Mouse (Mus musculus): Measurements from ENCODE around the gene Mast4.

The Mast4 gene

DNA sequence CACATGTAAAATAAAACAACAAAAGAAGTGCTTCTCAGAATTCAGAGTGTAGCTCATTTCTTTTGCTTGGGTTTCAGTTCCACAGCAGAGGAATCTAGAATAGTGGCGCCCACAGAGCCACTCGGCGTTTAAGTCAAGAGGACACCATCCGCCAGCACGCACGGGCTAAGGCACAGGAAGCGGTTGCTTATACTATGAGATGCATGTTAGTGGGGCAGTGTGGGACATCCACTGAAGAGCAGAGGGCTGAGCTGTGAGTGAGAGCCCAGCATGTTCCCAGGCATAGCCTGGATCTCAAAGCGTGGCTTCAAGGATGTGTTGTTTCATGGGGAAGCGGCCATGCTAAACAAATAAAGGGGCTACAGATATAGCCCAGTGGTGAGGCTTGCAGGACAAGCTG is 214.6 kb downstream of the Mast4 start:
- no peak for DNase-seq (ENCODE audit: low spot score)

DNA sequence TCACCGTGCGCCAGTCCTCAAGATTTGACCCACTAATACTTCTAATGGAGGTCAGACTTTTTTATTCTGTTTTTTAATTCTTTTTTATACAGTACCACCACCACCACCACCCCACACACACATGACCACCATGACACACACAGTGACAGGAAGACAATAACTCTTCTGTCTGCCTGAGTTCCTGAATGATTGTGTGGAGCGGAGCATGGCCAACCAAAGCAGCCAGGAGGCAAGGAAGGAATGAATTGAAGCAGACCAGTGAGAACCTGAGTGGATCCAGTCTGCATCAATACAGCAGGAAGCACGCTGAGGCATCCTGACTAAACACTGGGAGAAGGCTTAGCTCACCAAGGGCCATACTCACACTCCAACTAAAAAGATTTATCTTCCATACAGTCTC is 219.2 kb downstream of the Mast4 start:
- no peak for DNase-seq (ENCODE audit: low spot score)

DNA sequence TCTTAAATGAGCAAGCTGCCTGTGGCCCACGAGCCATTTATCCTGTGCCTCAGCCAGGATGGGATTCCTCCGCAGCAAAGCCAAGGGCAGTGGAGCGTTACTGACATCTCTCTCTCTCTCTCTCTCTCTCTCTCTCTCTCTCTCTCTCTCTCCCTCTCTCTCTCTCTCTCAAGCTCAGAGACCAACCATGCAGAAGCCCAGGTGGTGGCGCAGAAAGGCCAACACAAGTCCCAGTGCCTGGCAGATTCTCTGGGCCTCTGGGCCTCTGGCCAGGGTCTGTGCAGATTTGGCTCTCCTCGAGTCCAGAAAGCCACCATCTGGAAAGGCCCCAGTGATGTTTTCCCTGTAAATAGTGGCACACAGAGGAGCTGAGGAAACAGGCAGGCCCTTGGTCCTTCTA is 220.0 kb downstream of the Mast4 start:
- no peak for DNase-seq (ENCODE audit: low spot score)

DNA sequence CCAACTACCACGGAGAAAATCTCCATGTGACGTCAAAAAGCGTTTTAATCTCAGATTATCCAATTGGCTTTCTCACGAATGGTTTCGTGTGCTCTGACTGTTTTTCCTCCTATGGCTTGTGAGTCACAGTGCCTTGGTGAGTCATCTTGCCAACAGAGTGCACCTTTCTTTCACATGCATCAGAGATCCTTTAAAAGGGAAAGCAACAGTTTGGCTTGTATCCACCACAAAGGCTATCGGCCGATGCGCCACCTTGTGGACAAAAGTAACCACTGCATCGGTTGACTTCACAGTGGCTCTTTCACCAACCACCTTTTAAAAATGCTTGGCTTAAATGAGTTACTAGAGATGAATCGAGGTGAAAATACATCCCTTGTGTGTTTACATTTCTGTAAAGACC is 224.4 kb downstream of the Mast4 start:
- DNase-seq (ENCODE audit: low spot score), result peak; percentile 83

DNA sequence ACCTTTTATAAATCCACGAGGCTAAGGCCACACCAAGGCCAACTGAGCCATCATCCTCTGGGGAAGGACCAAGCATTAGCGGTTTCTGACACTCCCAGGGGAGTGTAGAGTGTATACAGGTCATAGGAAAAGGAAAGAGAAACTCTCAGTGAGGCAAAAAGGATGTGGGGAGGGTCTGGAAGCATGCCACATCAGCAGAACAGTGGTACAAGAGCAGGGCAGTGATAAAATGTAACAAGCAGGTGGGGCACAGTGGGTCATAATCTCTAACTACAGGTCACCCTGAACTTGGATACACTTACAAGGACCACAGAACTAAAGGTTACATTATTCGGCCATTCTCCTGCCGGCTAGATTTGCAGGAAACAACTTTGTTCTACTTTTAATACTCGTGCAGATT is 226.9 kb downstream of the Mast4 start:
- peak; percentile 55 for DNase-seq (ENCODE audit: low spot score)

DNA sequence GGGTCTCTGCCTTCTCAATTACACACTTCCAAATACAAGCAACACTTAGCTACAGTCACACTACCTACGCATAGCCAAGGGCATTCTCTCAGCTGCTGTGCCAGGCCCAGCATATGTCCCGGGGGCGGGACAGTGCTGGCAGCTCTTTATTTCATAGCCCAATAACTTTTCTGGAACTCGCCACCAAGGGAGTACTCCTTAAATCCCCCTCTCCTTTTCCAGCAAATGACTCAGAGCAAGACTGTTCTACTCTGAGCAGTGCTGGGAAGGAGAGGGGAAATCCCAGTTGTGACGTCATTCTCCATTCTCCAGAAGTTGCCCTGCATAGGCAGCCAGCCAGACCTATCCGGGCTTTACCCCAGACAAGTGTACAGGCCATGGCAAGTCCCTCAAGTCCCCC is 231.7 kb downstream of the Mast4 start:
- no peak for DNase-seq (ENCODE audit: low spot score)

DNA sequence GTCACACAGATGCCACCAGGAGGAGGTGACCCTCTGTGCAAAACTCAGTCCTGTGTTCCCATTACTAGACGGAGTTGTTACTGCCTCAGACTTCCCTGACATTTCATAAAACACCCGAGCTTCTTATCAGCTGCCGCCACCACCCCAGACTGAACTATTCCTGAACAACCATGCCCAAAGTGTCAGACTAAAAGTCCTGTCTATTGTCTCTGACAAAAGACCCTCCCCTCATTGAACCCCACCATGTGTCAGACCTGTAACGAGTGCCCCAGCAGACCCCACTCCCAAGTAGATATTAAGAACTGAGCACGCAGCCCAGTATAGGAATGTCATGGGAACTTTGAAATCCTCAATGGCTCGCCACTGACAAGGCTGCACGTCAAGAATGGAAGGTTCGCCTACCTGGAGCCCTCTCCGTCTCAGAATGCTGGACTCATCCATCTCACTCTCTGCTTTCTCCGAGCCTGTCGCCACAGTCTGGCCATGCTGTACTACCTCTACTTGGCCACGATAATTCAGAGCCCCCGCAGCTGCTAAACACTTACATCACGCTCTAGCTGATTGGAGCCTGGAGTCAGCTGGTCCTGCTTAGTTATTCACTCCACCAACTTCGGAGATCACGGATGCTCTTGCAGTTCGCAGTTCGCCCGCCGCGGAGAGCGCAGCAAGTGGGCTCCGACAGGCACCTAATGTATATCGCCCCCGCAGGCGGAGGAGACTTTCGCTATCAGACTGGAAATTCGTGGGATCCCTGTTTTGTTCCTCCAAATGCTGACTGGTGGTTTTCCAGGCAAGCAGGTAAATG is 237.7 kb downstream of the Mast4 start:
- peak; percentile 72 for DNase-seq (ENCODE audit: low spot score)

DNA sequence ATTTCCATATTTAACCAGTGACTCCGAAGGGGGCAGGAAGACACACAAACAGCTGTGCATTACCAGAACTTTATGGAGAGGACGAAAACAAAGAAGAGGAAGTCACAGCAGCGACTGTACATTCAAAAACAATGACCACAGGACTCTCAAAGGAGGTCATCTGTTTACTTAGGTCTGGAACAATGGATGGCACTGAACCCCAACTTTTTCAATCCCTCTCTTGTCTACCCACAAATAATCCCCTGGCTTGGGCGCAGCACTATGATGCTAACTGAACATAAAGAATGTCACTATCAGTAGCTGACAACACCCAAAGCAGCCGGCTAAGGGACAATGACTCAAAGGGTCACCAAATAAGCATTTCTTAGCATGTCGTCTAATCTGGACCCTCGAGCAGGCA is 238.8 kb downstream of the Mast4 start:
- DNase-seq (ENCODE audit: low spot score), result no peak

DNA sequence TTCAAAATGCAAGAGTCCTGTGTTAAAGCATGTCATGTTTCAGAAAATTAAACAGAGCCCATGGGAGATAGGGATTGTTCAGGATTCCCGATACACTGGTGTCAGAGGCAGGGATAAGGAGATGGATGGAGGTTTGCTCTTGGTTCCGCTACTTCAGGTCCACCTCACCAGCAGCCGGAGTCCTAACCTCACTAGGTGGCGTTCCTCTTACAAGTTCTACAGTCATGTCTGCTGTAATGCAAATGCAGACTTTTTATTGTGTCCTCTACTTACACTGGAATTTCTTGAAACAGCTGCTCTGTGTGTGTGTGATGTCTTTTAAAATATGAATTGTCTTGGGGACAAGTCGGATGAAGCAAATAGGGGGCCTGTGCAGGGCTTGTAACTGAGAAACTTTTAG is 239.7 kb downstream of the Mast4 start:
- no peak for DNase-seq (ENCODE audit: low spot score)

DNA sequence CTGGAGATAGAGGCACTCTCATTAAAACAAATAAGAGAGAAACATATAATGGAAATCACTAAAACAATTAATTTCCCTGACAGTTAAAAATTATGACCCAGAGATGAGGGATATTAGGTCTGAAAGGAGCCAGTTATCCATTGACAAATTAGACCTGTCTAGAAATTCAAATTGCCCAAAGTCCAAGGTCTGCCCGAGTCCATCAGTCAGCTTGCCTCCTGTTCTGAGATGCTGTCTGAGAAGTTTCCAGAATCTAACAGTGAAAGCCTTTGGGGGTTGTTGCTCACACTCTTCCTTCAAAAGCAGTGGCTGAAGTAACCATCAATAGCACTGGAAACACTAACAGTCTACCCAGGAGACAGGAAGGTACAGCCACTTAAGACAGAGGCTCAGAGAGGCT is 240.6 kb downstream of the Mast4 start:
- no peak for DNase-seq (ENCODE audit: low spot score)

DNA sequence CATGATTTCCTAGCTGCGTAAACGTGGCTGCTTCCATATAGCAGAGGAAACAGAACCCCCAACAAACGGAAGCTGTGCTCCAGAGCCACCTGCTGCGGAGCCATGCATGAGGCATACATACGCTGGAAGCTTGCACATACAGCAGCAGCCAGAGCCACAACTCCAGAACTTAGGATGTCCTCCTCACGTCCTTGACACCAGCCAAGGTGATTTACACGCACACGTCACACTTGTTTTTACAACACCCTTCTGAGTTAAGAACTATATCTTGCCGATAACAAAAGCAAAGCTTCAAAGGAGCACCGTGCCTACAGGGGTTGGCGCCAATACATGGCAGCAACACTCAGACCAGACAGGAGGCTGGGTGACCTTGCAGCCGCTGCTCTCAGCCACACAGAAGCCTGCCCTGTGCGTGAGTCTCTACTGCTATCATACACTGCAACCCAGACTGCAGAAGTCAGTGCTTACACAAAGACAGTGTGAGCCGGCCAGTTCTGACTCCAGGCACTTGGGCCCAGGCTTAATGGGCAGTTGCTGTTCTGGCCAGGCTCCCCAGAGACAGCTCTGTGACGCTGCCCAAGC is 248.7 kb downstream of the Mast4 start:
- no peak for DNase-seq (ENCODE audit: low spot score)

DNA sequence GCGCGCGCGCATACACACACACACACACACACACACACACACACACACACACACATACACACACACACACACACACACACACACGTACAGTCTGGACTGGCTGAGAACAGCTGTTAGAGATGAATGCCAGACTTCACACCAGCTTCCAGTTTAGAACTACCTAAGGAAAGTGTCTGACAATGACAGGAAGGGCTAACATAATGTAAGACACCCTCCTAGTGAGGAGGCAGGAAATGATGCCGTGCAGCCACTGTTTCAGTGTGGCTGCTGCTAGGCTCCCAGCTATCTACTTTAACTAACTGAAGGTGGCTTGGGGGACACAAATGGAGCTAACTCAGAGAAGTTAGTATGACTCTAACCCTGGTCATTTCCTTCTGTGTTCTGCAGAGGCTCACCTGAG is 251.4 kb downstream of the Mast4 start:
- DNase-seq (ENCODE audit: low spot score), result no peak

DNA sequence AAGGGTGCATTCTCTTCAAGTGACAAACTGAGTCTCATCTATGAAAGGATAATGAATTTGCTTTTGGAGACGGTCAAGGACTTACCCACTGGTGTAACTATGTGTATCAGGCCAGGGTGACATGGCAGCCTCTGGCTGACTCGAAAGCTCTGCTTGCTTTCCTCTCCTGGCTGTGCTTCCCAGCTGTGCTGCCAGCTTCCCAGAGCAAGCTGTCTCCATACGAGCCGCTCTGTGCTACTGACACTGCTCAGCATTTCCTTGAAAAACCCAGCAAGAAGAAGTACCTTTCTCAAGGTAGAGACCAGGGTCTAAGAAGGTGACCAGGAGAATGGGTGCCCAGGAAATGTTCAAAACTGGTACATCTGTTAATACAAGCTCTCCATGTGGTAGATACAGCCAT is 254.5 kb downstream of the Mast4 start:
- no peak for DNase-seq (ENCODE audit: low spot score)

DNA sequence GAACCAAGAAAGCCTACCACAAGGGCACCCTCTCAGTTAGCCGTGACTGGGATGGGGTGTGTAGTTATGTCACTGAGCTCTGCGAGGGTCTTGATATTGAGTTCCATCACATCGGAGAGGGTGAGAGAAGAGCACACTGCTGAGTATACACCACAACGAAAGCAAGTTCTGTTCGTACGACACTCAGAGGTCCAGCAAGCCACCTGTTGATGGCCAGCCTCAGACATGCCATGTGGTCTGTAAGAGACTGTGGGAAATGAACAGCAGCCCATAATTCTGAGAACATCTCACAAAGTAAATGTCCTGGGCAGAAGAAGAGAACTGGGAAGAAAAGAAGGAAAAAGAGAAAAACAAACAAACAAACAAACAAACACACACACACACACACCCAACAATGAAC is 255.5 kb downstream of the Mast4 start:
- no peak for DNase-seq (ENCODE audit: low spot score)

DNA sequence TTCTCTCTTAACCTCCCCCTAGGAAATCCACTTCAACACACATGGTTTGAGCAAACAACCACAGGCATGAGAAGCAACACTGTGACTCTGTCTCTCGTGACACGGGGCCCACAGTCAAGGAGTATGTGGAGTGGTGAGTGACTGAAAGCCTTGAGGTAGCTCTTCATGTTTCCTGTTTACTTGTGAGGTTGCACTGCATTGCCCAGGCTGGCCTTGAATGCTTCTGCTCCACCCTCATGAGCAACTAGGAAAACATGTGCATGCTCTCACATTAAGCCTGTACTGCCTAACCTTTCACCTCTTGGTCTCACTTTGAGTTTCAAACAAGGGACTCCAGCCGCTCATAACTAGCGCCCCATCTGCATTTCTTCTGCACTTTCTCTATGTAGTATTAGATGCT is 260.8 kb downstream of the Mast4 start:
- DNase-seq (ENCODE audit: low spot score), result no peak

DNA sequence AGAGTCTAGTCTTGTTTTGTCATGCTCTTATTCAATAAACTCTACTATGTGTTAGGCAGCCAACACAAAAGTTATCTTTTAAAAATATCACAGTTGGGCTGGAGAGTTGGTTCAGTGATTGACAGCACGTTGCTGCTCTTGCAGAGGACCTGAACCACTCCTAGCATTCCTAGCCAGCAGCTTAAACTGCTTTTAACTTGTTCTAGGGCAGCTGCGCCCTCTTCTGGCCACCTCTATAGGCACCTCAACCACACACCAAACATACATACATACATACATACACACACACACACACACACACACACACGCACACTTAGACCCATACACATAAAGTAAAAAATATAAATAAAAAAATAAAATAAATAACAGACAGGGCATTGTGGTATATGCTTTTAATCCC is 262.5 kb downstream of the Mast4 start:
- DNase-seq (ENCODE audit: low spot score), result no peak

DNA sequence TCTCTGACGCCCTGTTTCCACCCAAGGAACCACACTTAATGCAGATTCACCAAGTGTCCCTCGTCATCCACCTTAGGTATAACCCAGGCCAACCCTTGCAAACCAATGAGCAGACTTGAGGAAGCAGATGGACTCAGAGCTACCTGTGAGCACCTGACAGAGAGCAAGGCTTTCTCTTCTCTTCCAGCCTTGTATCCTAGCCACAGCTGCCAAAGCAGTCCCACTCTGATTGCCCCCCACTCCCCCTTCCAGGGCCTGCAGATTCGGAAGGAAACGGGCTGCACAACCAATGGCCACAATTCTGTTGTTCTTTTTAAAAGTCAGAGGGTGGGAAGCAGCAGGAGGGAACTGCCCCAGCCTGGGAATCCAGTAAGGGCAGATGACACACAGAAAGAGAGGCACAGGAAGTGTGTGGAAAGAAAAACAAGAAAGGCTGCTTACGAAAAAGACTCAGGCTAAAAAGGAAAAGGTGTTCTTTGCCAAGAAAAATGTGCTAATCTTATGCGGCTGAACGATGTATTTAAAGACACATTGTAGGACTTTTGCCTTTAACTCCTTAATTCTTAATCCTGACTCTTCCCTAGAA is 266.6 kb downstream of the Mast4 start:
- DNase-seq (ENCODE audit: low spot score), result no peak

DNA sequence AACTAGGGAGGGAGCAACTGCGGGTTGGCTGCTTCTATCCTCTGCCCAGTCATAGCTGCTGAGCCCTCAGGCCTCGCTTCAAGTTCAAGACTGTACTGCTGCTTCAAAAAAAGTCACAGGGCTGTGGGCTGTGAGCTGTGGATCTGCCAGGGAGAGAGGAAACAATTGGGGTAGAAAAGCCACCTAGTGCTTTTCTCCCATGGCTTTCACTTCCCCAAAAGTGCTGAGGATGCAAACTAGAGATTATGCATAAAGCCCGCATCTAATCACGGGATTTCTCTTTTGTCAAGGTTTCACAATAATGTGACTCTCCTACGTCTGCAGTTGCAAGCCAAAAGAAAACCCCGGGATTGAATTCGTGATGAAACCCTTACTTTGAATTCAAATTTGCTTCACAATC is 268.9 kb downstream of the Mast4 start:
- DNase-seq (ENCODE audit: low spot score), result no peak

DNA sequence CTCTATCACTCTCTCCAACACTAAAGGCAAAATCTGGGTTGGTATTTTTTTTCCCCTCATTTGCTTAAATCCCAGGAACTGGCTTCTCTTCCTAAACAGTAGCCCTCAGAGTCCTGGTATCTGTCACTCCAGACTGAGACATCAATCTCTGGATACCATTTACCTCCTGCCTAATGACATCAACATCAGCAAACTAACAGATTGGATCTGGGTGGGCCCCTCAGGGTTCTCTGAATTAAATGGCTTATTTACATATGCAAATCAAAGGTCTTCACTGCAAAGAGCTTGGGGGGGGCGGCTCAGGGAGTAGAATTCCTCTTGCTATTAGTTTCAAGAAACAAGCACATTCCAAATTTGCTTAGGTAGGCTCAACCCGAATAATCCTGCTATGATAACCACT is 272.6 kb downstream of the Mast4 start:
- DNase-seq (ENCODE audit: low spot score), result no peak

DNA sequence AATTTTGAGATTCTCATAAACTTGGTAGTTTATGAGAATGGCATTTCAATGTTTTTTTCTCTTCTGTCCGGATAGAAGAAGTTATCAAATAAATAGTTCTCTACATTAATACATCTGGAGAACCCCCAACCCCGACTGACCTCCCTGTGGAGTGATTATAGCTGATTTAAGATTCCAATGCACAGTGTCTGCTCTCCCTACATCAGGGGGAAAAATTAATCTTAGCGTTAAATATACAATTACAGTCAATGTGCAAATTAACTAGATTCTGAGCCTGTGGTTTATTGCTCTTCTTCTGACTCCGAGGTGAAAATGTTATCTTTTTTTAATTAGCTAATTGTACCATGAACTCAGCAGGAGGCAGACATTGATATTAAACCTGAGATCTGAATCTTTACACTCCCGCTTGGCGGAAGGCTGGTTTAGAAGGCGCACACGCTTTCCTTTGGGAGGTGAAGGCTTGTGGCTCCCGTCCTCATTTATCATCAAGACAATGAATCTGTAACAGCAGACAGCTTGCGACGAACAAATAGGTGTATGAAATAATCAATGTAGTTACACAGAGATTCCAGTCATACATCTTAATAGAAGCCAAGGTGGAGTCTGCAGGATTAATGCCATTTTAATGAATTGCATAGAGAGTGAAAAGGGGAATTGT is 274.2 kb downstream of the Mast4 start:
- DNase-seq (ENCODE audit: low spot score), result no peak

DNA sequence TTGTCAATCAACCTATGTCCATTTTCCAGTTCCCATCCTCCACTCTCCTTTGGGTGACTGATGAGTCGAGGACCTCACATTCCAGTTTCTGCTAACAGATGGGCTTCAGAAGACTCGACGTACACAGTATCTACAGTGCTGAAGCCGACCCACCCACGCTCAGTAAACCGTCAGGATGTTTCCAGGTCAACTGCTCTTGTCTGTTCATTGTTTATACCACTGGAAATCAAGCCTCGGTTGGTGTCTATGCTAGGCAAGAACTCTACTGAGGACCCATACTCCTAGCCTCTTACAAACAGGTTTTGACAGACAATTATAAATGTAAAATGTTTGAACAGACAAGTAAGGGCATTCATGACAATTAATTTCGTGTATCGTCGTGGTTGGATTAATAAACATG is 277.8 kb downstream of the Mast4 start:
- DNase-seq (ENCODE audit: low spot score), result no peak

DNA sequence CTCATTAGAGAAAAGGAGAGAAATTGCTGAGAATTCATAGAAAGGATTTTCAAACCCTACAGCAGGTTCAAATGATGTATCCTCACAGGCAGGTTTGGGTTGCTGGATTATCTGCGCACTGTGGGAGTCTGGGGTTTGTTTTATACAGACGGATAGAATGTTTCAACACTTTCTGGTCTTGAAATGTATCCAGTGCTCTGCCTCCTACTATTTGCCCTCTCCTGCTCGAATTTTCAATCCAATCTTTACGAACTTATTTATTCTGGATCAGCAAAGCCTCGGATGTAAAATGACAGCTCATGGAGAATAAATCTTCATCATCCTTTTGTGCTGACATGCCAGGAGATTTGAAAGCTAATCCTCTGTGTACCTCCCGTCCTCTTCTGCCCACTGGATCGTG is 281.6 kb downstream of the Mast4 start:
- no peak for DNase-seq (ENCODE audit: low spot score)

DNA sequence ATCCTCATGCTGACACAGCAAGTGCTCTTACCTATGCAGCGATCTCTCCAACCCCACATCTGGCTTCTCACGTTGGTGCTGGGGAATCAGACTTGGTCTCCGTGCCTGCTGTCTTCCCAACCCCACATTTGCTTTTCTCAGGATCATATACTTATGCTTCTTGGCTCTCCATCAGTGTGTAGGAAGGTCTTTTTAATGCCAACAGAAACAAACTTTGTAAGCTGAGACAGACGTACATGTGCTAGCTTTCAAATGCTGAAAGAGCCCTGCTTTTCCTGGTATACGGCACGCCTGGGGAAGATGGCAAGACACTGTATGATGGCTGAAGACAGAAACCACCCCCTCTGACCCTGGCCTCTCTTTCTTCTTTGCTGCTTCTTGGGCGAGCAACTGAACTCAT is 285.3 kb downstream of the Mast4 start:
- DNase-seq (ENCODE audit: low spot score), result no peak
